Mouse (Mus musculus): Measurements from ENCODE around the gene Gm27021.

The Gm27021 gene

GRCm38 (mm10) chr8:120595963-120596362, 71.9 kb downstream of the Gm27021 start:
- DNase-seq: peak; percentile 70 to 77

DNA sequence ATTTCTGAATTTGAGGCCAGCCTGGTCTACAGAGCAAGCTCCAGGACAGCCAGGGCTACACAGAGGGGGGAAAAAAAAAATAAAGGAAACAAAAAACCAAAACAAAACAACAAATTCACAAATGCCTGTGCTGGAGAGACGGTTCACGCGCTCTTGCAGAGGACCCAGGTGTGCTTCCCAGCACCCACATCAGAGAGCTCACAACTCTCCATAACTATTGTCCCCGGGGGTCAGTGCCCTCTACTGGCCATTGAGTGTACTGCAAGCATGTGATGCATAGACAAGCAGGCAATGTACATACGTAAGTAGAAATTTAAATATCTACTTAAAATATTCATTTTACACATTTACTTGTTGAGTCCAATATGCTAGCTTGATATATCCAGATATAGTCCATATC, 73.3 kb downstream of the Gm27021 start:
- DNase-seq: no peak

- DNase-seq: peak; percentile 53 to 61
Measured at GRCm38 (mm10) chr8:120591587-120592292, 76.1 kb downstream of the Gm27021 start.

- peak in 1 of 2 experiments; percentile 52 for DNase-seq
Measured at GRCm38 (mm10) chr8:120589921-120590320, 78.0 kb downstream of the Gm27021 start.

- peak; percentile 98 for DNase-seq
Measured at GRCm38 (mm10) chr8:120588908-120589771, 78.7 kb downstream of the Gm27021 start, which contains the start of gene Gins2. Gene Gins2, minus strand, starts transcription at chr8:120589304.

DNA sequence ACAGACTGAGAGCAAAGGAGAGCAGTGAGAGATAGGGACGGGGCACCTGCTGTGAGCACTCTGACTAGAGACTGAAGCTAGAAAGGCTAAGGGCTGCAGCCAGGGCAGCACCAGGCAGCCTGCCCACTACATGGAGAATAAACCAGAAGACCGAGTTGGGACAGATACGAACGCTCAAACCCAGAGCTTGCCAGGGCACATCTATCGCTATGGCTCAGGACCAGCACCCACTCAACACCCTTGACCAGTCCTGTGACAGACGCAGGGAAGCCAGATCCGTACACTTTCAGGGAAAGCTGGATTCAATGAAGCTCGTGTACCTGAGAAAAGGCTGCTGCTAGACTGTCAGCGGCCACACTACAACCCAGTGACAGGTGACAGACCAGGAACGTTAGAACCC, 82.4 kb downstream of the Gm27021 start:
- no peak for DNase-seq

DNA sequence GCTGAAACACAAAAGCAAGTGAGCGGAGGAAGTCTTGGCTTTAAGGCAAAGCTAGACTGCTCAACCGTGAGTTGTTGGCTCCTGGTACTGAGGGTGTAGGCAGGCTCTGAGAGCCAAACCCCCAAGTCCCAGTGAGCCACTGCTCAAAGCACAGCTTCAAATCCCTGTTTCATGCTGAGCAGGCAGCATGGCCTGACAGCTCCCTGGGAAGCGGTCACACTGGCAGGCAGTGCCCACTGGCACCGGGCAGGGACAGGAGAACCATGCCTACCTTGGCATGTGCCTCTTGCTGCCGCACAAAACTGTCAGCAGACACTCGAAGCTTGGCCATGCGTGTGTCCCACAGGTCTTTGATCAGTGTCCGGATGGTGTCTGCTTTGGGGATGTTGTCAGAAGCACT, 86.1 kb downstream of the Gm27021 start:
- no peak for DNase-seq

DNA sequence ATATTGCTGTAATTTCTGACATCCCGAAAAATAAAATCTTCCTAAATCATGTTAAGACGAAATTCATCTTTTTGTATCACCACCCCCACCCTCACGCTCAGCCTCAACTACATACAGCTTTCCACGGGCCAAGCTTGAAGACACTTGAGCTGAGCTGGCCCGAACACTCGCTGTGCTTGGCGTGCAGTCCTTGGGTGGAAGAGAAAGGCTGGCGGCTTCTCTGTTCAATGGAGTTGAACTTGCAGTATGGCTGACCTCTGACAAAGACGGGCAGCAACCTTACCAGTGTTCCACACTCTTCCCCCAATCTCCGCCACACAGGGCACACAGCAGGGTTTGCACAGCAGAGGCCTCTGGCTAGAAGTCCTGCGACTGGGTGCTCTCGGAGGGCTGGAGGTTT, 86.5 kb downstream of the Gm27021 start:
- no peak for DNase-seq

DNA sequence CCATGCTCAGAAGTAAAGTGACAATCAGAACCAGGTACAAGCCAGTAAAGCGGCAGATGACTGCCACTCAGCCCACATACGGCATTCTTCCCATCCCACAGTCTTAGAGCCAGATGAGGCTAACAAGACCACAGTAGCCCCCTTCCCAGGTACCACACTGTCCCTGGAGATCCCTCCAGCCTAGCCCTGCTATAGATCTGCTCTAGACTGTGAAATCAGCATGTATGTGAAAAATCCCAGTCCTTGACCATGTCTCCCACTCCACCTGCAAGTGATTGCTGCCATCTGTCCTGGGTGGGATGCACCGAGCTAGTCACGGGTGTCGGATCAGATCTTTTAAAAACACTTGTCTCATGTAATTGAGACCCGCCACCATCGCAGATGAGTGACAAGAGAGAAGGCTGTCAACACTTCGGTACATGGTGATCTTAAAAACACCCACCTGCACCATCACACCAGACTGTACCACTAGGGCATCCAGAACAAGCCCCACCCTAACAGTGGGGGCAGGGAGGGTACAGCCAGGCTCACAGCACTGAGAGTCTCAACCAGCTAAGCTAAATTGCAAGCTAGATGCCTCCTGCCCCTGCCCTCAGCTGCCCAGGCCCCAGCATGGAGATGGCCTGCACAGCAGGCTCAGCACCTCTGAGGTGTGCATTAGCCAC, 87.4 kb downstream of the Gm27021 start:
- no peak for DNase-seq

DNA sequence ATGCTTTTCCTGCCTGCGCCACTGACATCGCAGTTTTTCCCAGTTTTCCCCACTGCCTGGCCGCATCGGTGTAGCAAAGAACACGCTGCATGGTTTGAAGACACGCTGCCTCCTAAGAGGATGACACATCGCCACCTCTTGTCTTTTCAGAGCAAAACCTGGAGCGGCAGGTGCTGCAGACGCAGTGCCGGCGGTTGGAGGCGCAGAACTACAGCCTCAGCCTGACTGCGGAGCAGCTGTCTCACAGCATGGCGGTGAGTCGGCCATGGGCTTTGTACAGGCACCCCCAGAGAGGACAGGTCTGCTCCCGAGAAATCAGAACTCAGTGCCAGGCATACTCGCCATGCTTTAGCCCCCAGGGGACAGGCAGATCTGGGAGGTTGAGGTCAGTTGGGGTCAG, 90.1 kb downstream of the Gm27021 start:
- peak in 1 of 2 experiments; percentile 53 for DNase-seq

GRCm38 (mm10) chr8:120575801-120576200, 92.1 kb downstream of the Gm27021 start:
- DNase-seq: no peak

- no peak for DNase-seq
Measured at GRCm38 (mm10) chr8:120574941-120575340, 92.9 kb downstream of the Gm27021 start.

- DNase-seq: no peak
Measured at GRCm38 (mm10) chr8:120573866-120574265, 94.0 kb downstream of the Gm27021 start.

DNA sequence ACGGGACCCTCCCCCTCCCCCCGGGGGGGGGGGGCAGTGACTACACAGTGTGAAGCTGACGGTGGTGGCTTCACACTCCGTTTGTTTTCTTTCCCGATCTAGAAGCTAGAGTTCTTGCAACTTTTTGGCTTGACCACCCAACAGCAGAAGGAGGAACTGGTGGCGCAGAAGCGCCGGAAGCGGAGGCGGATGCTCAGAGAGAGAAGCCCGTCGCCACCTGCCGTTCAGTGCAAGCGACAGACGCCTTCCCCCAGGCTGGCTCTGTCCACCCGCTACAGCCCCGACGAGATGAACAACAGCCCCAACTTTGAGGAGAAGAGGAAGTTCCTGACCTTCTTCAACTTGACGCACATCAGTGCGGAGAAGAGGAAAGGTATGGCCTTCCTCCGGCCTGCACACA, 95.3 kb downstream of the Gm27021 start:
- DNase-seq: peak; percentile 54 to 65

DNA sequence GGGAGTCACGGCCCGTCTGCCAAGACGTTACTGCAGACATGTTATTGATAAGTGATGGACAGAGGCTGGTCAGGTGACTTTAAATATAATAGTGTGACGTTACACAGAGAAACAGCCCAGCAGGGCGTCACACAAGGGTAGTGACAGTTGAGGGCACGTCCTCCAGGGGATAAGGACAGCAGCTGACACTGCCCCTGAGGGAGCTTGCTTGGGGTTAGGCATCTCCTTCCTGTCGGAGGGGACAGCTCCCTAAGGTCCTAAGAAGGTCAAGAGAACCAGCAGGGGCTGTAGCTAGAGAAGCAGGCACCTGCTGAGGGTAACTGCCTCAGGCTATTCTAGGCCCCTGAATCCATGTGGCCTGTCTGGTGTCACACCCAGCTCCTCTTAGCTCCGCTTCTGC, 96.3 kb downstream of the Gm27021 start:
- DNase-seq: no peak

DNA sequence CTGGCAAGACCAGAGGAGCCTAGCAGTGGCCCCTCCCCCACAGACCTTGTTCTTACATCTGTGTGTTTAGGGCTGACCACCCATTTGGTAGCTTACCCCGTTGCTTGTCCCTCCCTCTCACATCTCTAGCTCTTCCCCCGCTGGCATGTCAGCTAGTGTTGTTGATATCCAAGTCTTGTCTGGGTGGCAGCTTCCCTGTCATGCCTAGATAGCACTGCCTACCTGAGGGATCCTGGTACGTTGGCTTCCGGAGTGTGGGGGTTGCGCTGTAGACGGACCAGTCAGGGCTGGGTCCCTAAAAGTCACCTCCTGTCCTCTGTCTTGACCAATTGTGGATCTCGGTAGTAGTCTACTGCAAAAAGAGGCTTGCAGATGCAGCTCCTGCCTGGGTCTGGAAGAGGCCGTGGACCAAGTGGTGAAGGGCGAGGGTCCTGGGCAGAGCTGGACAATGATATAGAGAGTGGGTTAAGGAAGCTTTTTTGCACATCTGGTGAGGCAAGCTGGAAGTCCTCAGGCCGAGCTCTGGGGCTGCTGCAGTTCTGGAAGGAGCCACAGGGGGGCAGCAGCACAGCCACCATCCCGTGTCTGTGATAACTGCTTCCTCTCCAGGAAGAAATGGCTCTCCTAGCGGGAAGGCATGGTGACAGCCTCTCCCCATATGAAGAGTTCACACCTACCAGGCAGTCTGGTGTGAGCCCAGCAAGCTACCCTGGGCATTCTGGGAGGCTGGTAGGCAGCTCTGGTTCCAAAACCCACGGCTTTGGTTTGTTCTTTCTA, 97.8 kb downstream of the Gm27021 start:
- DNase-seq: peak; percentile 80 to 81

- no peak for DNase-seq
Measured at GRCm38 (mm10) chr8:120569123-120569522, 98.8 kb downstream of the Gm27021 start.

DNA sequence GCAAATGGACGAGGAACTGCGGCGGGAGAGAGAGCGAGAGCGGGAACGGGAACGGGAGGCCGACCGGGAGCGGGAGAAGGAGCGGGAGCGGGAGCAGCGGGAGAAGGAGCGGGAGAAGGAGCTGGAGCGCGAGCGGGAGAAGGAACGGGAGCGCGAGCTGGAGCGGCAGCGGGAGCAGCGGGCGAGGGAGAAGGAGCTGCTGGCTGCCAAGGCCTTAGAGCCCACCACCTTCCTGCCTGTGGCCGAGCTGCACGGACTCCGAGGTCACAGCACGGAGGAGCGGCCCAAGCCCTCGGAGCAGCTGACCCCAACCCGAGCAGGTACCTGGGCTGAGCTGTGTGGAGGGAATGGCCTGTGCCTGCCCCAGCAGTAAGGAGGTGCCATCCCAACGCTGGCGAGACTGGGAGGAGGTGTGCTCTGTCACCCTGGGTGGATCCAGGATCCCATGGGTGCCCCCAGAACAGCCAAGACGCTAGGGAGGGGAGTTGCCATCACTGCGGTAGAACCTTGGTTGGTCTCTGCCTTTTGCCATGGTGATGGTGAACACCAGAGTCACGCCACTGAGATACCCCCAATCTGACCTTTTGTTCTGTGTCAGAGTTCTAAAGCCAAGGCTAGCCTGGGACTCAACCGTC, 99.6 kb downstream of the Gm27021 start:
- no peak for DNase-seq

GRCm38 (mm10) chr8:120567731-120568130, 100.1 kb downstream of the Gm27021 start:
- no peak for DNase-seq

DNA sequence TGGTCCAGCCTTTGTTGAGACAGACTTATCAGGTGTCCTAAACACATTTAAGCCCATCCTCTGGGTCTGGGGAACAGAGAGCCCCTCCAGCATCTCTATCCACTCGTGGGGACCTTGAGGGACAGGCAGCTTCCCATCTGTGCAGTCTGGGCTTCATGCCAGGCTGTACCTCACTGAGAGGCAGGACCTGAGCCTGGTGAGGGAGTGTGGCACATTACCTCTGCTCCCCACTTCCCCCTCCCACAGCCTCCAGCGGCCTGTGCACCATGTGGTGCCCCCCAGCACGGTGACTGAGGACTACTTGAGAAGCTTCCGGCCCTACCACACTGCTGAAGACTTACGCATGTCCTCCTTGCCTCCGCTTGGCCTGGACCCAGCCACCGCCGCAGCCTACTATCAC, 101.2 kb downstream of the Gm27021 start:
- DNase-seq: peak; percentile 57 to 66

DNA sequence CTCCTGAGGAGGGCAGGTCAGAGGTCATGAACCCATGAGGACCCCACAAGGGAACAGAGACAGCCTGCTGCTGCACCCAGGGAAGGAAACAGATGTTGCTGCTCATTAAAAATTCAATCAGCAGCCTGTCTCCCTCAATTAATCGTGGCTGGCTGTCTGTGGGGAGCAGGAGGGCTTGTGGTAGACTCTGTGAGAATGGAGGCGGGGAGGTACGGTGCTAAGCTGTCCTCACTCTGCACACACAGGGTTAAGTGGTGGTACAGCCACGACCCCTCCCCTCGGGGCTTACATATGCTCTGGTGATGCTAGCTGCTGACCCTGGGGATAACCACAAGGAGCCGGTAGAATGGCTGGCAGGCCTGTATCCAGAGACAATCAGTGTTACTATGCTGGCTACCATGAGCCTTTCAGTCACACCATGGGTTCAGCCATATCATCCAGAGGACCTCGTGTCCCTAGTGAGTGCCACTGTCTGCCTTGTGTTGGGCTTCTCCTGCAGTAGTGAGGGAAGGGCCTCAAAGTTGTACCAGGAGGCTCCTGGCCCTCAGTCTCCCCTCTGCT, 102.6 kb downstream of the Gm27021 start:
- DNase-seq: no peak
